Mouse (Mus musculus): ENCODE data around the gene Samd5.

GRCm38 (mm10) chr10:9640678-9641077, 34.3 kb downstream of the Samd5 start:
- no peak for TF ChIP-seq CTCF (IDR thresholded peaks at IDR 0.05; ENCODE audit: borderline replicate concordance, extremely low read depth, insufficient read depth, insufficient read length)
- no peak for TF ChIP-seq POLR2A (IDR thresholded peaks at IDR 0.05; ENCODE audit: borderline replicate concordance, extremely low read depth, insufficient read depth, insufficient read length, poor library complexity, severe bottlenecking)

All from brain, embryonic 14.5 days (tissue).